ENCODE assay signal across 8 mouse cellular contexts in the genomic region with DNA sequence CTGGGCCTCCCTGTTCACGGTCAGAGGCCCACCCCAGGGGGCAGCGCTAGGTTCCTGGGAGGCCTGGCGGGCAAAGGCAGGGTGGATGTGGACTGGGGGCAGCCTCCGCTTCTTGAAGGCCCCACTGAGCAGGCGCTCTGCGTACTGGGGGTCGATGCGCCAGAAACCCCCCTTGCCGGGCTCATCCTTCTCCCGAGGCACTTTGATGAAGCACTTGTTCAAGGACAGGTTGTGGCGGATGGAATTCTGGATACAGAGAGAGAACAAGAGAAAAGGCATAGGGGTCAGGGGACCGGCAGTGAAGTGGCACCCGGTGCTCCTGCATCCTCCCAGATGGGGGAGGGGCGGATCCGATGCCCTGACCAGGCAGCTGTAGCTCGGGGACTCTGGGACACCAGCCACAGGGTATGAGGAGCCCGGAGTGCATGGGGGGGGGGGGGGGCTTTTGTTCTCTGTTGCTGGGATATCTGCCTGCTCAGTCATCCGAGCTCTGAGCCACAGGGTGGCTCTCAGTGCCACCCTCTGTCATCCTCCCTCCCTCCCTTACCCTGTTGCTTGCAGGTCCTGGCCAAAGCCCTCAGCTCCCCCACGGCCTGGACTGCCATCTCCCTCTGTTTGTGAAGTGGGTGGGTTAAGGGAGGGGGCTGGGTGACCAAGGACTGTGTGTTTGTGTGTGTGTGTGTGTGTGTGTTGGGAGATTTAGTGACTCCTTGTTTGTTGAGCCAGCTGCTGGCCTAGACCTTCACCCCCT. TPM values are rescaled to one million over a fixed set of nuclear protein-coding genes. Genes with fewer than 3 reads are reported as not detected.
DNase-seq lines count a peak whose midpoint lies in the region; ATAC-seq and TF ChIP-seq lines count a peak whose summit lies in the region.

No protein-coding gene starts in this region.

- peak; percentile 43 to 56 for DNase-seq in frontal cortex, postnatal 10 days (ENCODE audit: low spot score in 2 of 2)
- no peak for DNase-seq in frontal cortex, postnatal 25 days (ENCODE audit: low spot score in 2 of 2)
- no peak for DNase-seq in liver, embryonic 13.5 days
- DNase-seq in yolk sac, embryonic 10.5 days (ENCODE audit: low spot score) = peak; percentile 85
- DNase-seq in urinary bladder, postnatal 14 days (ENCODE audit: low spot score) = no peak
- no peak for DNase-seq in spleen, postnatal 36 days (ENCODE audit: low spot score in 2 of 2)

- H3K27me3 ChIP-seq in ES-Bruce4 (ENCODE audit: control insufficient read depth, insufficient read depth, low read length, poor library complexity, severe bottlenecking) = no peaks in the 10 kb centered on the region
- H3K27me3 ChIP-seq in forebrain, embryonic 13.5 days = peaks cover 22% of the 10 kb centered on the region
- peaks cover 60% of the 10 kb centered on the region for H3K27me3 ChIP-seq in liver, embryonic 13.5 days

- no peak overlapping the region for H3K4me3 ChIP-seq in ES-Bruce4 (ENCODE audit: low read depth, low read length)
- no peak overlapping the region for H3K4me3 ChIP-seq in forebrain, embryonic 13.5 days
- H3K4me3 ChIP-seq in liver, embryonic 13.5 days (replicated peaks) = no peak overlapping the region

- TF ChIP-seq CTCF in ES-Bruce4 (IDR thresholded peaks at IDR 0.05; ENCODE audit: low read depth, low read length) = no peak

- H3K9me3 ChIP-seq in ES-Bruce4 (replicated peaks; ENCODE audit: control insufficient read depth, insufficient read depth, low read length, poor library complexity, severe bottlenecking) = no peaks in the 10 kb centered on the region
- H3K9me3 ChIP-seq in forebrain, embryonic 13.5 days (replicated peaks) = no peaks in the 10 kb centered on the region
- no peaks in the 10 kb centered on the region for H3K9me3 ChIP-seq in liver, embryonic 13.5 days (replicated peaks)

- H3K9ac ChIP-seq in ES-Bruce4 (ENCODE audit: low read depth, poor library complexity, severe bottlenecking) = peak overlapping the region; percentile 32; the same call in 1 of the 2 replicates
- H3K9ac ChIP-seq in forebrain, embryonic 13.5 days = 0 out of 2 replicates have a peak overlapping the region, but pooled peaks have one; percentile 28
- H3K9ac ChIP-seq in liver, embryonic 13.5 days = no peak overlapping the region; the same call in 1 of the 2 replicates

- H3K36me3 ChIP-seq in ES-Bruce4 (ENCODE audit: control insufficient read depth, insufficient read depth, low read length, poor library complexity, severe bottlenecking) = no peaks in the 10 kb centered on the region
- H3K36me3 ChIP-seq in forebrain, embryonic 13.5 days (ENCODE audit: poor library complexity, severe bottlenecking) = no peaks in the 10 kb centered on the region
- H3K36me3 ChIP-seq in liver, embryonic 13.5 days = no peaks in the 10 kb centered on the region

- peak; percentile 34 for ATAC-seq in forebrain, embryonic 13.5 days
- ATAC-seq in liver, embryonic 13.5 days (ENCODE audit: low read depth) = peak; percentile 27; the same call in 1 of the 2 replicates

- peak overlapping the region; percentile 96 for H3K4me2 ChIP-seq in forebrain, embryonic 13.5 days
- H3K4me2 ChIP-seq in liver, embryonic 13.5 days = peak overlapping the region; percentile 26

- H3K4me1 ChIP-seq in ES-Bruce4 (ENCODE audit: control insufficient read depth, insufficient read depth, low read length) = peaks cover 17% of the 10 kb centered on the region
- peaks cover 89% of the 10 kb centered on the region for H3K4me1 ChIP-seq in forebrain, embryonic 13.5 days
- peaks cover 39% of the 10 kb centered on the region for H3K4me1 ChIP-seq in liver, embryonic 13.5 days (replicated peaks)

- no peak for TF ChIP-seq EP300 in ES-Bruce4 (IDR thresholded peaks at IDR 0.05; ENCODE audit: insufficient read depth, low read depth, low read length)

- TF ChIP-seq POLR2A in ES-Bruce4 (IDR thresholded peaks at IDR 0.05; ENCODE audit: insufficient read depth, low read length) = no peak

- 17% methylated on average over 16 of the region's 19 CpGs for WGBS in forebrain, embryonic 13.5 days
- WGBS in liver, embryonic 13.5 days (ENCODE audit: insufficient replicate concordance) = 52% methylated on average over 18 of the region's 19 CpGs

- H3K27ac ChIP-seq in ES-Bruce4 (ENCODE audit: insufficient read depth, low read length) = no peak overlapping the region
- peak overlapping the region; percentile 94 for H3K27ac ChIP-seq in forebrain, embryonic 13.5 days
- H3K27ac ChIP-seq in liver, embryonic 13.5 days = peak overlapping the region; percentile 43

RNA-seq across cellular contexts. Expression of a gene that starts 2.8 kb away (rescaled TPM):
- polyA plus RNA-seq in ES-Bruce4 (2011; ENCODE audit: insufficient read depth, insufficient read length, low read depth, missing spikeins) = 11.7 and 12.3 TPM in 2 replicates
- polyA plus RNA-seq in forebrain, embryonic 13.5 days (2015; fragmentation: Nextera tagmentation; extraction: Ambion mirVana) = 8.1 and 10.6 TPM in 2 replicates
- polyA plus RNA-seq in liver, embryonic 13.5 days (2015; fragmentation: Nextera tagmentation; extraction: Ambion mirVana) = 1.1 and 1.2 TPM in 2 replicates

RNA-seq across cellular contexts. Expression of a gene that starts 25.4 kb away (rescaled TPM):
- polyA plus RNA-seq in ES-Bruce4 (2011; ENCODE audit: insufficient read depth, insufficient read length, low read depth, missing spikeins) = 93.3 and 95.2 TPM in 2 replicates
- 88.9 and 89.2 TPM in 2 replicates for polyA plus RNA-seq in forebrain, embryonic 13.5 days (2015; fragmentation: Nextera tagmentation; extraction: Ambion mirVana)
- polyA plus RNA-seq in liver, embryonic 13.5 days (2015; fragmentation: Nextera tagmentation; extraction: Ambion mirVana) = 21.3 and 25.1 TPM in 2 replicates

RNA-seq across cellular contexts. Expression of a gene that starts 51.7 kb away (rescaled TPM):
- 0.35 and 0.61 TPM in 2 replicates for polyA plus RNA-seq in ES-Bruce4 (2011; ENCODE audit: insufficient read depth, insufficient read length, low read depth, missing spikeins)
- polyA plus RNA-seq in forebrain, embryonic 13.5 days (2015; fragmentation: Nextera tagmentation; extraction: Ambion mirVana) = 0.09 and 0.16 TPM in 2 replicates
- polyA plus RNA-seq in liver, embryonic 13.5 days (2015; fragmentation: Nextera tagmentation; extraction: Ambion mirVana) = 0.07 TPM in 1 of 2 replicates, not detected in the other

RNA-seq across cellular contexts. Expression of a gene that starts 58.4 kb away (rescaled TPM):
- polyA plus RNA-seq in ES-Bruce4 (2011; ENCODE audit: insufficient read depth, insufficient read length, low read depth, missing spikeins) = 101 and 107 TPM in 2 replicates
- 71.8 and 72.1 TPM in 2 replicates for polyA plus RNA-seq in forebrain, embryonic 13.5 days (2015; fragmentation: Nextera tagmentation; extraction: Ambion mirVana)
- 47.6 and 51.6 TPM in 2 replicates for polyA plus RNA-seq in liver, embryonic 13.5 days (2015; fragmentation: Nextera tagmentation; extraction: Ambion mirVana)

Comparison
In these comparisons a context has a peak if more than half of its experiments do, and no peak if none do; other contexts are left out.
1. DNase-seq: peak in frontal cortex, postnatal 10 days (2 of 2) and yolk sac, embryonic 10.5 days (single experiment); none in frontal cortex, postnatal 25 days (0 of 2), liver, embryonic 13.5 days (single experiment), urinary bladder, postnatal 14 days (single experiment) and spleen, postnatal 36 days (0 of 2).